Mouse (Mus musculus) ovary, postnatal 14 days (tissue): Measurements from ENCODE around the gene Cyp4v3.

Experiments used
- DNase-seq: peaks from one replicate; pipeline ENCODE4 v3.0.0; 2022; ENCODE audit warnings: low spot score

Gene Cyp4v3

DNA sequence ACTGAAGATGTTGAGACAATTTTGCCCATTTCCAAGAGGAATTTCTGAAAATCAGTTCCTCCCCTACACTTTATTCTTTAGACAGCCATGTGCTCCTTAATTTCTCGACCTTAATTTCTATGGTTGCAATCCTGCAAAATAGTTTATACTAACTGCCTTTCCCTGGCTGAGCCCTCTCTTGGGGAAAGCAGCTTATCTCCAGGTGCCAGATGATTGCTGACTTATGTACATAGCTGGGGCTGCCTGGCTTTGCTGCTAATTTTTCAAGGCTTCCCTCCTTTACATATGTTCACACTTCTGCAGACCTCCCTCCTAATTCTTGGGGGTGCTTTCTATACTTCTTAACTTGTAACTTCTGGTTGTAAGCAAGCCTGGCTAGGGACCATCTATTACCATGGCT lies 12.1 kb downstream of the Cyp4v3 start:
- no peak for DNase-seq

DNA sequence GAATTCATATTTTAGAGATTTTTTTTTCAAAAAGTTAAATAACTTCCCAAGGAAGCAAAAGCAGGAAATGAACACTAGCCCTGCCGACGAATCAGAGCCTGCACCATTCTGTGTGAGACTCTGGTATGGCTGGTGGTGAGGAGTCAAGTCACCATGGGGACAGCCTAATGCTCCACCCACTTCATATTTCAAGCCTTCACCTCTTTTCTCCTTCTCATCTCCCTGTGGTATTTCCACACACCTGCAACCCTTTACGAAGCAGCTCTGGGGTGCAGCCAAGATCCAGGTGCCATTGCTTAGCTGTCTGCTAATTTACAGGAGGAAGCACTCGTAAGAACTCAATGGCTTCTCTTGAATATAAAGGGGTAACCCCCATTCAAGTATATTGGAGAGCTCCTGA lies 22.0 kb downstream of the Cyp4v3 start:
- no peak for DNase-seq

DNA sequence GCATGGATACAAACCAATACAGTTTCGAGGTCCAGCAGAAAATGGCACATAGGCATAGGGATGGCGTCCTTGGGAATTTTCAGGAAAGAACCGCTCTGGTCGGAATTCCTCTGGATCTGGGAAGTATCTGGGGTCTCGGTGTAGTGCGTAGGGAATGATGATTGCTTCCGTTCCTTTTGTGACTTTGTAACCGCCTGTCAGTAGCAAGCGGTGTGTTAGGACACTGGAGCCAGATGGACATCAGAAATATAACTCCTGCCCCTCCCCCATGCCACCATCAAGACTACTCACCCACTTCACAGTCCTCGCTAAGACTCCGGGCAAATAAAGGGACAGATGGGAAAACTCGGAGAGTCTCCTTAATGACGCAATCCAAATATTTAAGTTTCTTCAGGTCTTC lies 24.6 kb downstream of the Cyp4v3 start, which contains the start of gene Gm45753:
Gene Gm45753 (minus strand): TSS at position 101 of the 400 bp plus-strand sequence.
- no peak for DNase-seq

DNA sequence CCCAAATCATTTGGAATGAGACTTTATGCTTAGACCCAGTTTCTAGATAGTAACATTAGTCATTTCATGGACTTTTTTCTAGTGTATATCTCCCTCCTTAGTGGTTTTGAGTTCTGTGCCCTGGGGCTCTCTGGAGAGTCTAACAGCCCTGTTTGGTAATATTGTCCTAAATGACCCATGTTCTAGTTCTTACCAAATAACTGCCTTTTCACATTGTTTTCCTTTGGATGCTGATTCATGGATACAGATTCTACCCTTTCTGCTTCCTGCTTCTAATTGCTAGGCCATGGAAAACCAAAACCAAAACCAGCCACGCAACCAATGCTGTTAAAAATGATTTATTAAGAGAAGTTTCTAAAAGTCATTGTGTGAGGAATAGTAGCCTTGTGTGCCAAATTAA lies 27.5 kb downstream of the Cyp4v3 start:
- no peak for DNase-seq

DNA sequence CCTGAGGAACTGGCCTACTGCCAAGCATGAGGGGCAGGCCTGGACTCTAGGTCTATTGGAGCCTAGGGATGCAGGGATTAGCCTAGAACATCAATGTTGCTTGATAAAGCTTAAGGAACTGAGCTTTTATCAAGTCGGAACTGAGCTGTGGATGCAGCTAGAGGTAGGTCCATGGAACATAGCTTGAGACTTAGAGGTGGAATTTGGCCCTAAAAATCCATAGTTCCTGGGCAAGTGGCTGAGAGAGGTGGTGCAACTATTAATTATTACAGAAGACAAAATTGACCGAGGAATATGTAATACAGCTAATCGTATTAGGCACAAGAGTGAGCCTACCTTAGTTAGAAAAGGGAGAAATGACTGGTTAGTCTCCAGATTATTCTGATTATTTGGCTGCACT lies 28.7 kb downstream of the Cyp4v3 start:
- no peak for DNase-seq

DNA sequence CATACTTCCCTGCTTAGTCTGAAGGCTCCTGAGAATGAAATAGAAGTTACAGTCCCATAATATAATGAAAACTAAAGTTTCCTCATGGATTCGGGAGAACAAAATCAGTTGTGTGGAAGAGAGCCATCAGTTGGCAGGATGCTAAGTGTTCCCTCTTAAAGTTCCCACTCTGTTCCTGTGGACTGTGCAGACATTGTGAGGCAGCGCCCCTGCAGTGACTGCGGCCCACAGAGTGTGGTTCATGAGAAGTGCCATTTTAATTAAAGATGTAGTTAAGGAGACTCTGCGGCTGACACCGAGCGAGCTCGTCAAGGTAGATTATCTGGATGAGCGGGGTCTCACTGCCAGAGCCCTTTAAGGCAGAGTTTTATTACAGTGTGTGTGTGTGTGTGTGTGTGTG lies 30.6 kb downstream of the Cyp4v3 start:
- no peak for DNase-seq

DNA sequence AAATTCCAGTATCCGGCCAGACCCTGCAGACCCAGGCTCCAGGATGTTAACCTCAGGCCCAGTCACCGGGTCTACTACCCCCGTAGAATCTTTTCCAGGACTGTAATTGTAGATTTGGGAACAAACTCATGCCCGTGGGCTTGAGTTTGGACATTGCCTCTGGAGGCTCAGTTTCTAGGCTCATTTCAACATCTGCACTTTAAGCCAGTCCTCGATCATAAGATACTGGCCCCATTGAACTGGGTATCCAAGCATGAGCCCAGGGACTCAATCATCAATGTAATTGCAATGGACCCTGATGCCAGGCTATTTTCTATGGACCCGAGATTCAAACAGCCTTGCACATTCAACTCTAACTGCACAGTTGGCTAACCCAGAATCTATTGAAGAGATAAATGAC lies 37.7 kb downstream of the Cyp4v3 start:
- no peak for DNase-seq

DNA sequence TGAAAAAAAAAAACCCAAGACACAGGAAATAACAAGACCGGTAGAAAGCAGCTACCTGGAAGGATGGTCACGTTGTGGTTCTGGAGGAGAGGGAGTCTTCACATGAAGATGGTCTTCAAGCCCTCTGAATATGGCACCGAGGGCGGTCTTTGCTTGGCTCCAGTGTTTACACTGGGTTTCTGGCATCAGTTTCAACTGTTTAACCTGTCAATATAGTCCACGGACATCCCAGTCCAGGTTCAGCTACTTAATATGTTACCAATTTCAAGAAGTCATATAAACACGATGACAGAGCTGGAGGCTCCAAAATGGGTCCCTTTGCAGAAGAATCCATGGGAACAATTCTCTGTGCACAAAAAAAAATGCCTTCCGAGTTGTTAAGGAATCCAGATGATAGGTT lies 38.3 kb downstream of the Cyp4v3 start, which contains the start of gene Klkb1:
Gene Klkb1 (minus strand): TSS at position 173 of the 400 bp plus-strand sequence.
- no peak for DNase-seq

DNA sequence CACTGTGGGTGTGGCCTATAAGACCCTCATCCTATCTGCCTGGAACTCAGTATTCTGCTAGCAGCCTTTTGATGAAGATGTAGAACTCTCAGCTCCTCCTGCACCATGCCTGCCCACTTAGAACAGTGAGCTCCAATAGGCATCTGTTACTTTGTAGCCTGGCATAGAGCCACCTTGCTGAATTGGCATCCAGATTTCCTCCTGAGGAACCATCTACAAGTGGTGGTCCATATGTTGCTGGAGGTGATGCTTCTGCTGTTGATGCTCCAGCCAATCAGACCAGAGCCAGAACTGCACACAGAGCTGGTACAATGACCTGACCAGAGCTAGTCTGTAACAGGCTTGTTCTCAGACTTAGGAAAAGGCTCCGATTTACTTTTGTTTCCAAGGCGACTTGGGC lies 41.2 kb downstream of the Cyp4v3 start:
- no peak for DNase-seq

DNA sequence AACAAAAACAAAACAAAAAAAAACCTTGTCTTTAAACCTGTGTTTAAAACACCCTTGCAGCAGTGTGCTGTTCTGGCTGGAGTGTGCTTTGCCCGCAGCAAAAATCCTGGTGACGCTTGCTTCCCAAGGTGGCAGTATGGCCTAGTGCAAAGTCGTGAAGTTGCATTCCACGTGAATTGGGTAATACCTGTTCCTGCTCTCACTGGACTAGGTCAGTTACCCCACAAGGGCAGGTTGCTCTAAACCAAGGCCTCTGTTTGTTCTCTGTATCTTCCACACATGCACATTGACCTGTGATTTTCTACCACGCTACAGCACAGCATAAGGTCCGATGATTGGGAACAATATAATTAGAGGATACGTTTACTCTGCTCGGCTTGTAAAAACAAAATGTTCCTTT lies 51.4 kb downstream of the Cyp4v3 start:
- no peak for DNase-seq

DNA sequence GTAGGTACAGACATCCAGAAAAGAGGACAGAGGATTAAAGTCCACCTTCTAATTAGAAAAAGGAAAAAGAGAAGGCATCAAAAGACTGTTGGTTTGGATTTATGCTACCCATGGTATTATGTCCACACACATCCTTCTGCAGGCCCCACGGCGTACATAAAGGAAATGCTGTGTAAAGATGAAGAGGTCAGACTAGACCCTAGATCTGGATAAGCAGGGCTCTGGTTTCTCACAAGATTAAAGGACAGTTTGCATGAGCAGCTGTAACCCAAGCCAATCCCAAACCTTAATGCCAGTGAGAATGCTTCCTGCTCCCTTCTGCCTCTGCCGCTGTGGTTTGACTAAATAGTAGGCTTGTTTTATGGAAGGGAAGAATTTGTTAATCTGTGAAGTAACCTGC lies 55.6 kb downstream of the Cyp4v3 start:
- no peak for DNase-seq

DNA sequence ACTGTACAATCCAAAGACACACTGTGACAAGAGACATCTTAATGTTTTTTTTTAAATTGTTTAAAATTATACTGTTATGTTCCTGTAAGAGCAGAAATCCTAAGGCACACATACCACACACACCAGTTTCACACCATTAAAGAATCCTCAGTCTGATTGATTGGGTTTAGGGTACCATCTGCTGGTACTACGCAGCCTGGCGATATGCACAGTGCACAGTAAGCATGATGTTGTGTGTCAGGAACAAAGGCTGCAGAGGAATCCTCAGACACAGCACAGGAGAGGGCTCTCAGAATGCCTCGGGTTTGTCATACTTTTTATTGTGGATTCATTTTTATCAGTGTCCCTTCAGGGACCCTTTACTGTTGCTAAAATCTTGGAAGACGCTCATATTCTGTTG lies 58.7 kb downstream of the Cyp4v3 start:
- no peak for DNase-seq

DNA sequence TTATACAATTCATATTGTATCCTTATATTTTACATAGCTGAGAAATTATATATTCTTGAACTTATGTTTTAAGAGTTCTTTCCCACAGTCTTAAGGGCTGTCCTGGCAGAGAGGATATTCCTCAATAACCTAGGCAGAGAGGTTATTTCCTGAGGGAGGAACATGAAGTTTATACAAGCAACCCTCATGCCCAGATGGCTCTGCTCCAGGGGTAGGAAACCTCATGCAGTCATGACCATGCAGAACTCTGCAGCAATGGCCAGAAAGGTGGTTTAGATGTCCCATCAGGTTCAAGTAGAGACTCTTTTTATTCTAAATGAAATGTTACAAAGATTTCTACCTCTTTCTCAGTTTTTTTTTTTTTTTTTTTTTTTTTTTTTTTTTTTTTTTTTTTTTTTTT lies 64.0 kb downstream of the Cyp4v3 start:
- no peak for DNase-seq

DNA sequence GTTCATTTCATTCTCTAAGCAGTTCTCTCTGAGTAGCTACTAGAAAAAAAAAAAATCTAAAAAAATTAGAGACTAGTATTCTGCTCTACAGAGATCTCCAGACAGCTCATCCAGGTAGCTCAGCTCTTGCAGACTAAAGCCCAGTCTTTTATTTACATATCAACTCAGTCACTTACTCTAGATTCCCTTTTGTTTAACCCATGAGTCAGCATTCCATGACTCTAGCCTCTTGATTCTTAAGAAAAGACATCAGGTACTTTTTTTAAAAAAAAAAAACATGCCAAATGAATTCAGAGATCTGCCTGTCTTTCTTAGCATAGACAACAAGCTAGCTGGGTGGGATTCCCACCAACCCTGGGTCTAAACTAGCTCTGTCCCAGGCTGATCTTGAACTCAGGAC lies 64.5 kb downstream of the Cyp4v3 start:
- DNase-seq: no peak

DNA sequence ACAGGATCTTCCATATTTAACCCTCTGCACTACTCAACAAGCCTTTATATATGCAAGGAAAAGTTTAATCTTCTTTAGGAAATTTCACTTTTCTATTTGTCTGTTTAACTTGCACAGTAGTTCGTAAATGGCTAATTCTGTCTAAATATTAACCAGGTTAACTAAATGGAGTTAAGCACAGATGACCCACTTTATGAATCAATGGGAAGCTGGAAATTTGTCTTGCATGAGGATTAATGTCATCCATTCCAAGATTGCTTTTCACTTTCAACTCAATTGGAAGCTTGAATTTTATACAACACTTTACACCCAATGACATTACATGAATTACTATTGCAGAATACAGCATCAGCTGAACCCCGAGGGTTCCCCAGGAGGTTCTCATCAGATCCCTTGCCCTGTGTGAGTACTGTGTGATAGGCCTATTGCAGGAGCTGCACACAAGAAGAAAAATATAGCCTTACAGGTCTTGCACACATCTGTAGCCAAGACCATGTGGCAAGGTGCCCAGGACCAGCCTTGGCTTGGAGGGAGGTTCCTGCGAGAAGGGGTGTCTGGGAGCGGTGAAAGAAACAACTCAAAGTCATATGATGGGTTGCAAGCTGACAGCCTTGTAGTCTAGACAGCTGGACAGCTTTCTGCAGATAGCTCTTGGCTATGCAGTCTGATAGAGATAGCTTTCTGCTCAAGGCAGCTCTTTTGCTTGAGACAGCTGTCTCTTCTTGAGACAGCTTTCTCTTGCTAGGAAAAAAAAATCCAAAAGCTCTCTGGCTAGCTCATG lies 65.2 kb downstream of the Cyp4v3 start:
- DNase-seq: peak; percentile 15

DNA sequence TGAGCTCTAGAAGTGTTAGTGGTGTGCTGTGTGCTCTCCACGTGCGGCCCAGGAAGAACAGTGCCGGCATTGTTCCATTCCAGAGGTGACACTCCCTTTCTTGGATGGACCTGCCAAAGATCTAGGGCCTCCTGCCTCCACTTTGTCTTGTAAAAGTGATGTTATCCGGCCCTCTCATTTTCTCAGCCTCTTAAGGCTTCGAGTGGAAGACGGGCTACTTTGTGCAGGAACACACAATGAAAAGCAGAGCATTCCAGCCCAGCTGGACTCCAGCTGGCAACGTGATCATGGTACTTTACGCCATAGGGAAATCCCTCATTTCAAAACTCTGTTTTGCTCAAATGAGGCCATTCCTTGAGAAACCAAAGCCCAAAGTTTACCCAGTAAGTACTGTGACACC lies 66.0 kb downstream of the Cyp4v3 start:
- no peak for DNase-seq

DNA sequence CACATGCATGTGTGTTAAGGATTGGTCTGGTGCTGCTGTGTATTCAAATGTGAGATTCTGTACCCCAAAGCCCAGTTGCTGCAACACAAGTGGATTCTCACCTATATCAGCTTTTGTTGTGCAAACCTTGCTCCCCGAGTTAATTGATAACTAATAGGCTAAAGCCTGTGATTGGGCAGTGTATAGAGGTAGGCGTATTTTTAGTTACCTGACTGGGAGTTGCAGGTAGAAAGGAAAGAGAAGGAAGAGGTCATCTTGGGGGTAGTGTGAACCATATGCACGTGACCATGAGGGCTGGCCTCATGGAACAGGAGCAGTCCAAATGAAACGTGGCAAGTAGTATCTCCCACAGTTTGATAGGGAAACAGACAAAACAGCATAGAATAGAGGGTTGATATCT lies 68.1 kb downstream of the Cyp4v3 start:
- DNase-seq: no peak

DNA sequence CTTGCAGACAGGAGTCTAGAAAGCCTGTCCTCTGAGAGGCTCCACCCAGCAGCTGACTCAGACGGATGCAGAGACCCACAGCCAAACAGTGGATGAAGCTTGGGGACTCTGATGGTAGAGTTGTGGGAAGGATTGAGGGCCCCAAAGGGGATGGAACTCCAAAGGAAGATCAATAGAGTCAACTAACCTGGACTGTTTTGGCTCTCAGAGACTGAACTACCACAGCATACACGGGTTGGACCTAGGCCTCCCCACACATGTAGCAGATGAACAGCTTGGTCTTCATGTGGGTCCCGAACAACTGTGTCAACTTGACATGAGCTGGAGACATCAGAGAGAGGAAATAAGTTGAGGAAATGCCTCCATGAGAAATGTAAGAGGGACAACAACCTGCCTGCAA lies 70.2 kb downstream of the Cyp4v3 start:
- DNase-seq: no peak

DNA sequence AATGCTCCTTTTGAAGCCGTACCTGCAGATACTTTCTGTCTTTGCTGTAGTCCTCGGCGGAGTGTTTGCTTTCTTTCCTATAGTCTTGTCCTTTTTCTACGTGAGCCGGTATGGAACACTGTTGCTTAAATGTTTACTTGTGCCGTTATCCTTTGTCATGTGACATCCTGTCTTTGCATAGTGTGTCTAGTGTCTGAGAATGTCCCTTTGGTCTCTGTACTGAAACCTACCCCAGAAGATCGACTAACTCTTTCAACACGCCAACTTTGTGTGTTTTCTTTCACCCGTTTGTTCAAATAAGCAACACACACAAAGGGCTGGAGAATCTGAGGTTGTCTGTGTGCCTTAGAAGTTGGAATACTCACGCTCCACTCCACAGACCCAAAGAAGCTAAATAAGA lies 71.1 kb downstream of the Cyp4v3 start, which contains the start of gene F11:
Gene F11 (minus strand): TSS at position 112 of the 400 bp plus-strand sequence.
- no peak for DNase-seq

DNA sequence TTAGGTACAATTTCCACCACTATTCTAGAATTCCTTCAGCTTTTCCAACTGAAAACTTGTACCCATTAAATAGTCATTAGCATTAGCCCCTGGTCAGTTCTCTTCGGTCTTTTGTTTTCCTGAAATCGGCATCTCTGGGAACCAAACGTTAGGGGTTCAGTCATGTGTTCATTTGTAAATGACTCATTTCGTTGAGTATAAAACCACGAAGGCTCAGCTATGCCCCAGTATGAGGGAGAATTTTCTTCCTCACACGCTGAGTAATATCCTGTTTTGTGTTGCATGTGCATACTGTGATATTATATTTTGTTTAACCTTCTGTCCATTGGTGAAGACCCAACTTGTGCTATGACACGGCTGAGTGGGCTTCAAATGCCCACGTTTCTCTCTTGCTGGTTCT lies 74.6 kb downstream of the Cyp4v3 start:
- DNase-seq: no peak

DNA sequence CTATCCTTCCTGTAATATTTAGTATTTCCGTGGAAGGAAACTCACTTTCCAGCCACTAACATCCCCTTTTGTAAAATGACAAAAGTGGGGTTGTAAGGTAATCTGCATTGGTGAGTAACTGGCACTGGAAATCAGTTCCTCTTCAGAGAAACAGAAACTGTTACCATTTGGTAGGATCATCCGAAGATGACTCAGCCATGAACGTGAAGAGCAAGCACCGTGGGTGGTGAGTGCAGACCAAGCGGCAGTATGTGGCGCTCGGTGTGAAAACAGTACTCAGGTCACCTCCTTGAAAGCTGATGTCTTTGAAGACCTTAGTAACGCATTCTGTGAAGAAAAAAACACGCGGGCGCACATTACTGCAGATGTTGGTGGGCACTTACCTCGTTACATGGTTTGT lies 78.0 kb downstream of the Cyp4v3 start:
- DNase-seq: no peak
